Mouse (Mus musculus) stomach, postnatal 0 days (tissue): ENCODE data around the gene Plk5.

ENCODE experiments used
- CTCF ChIP-seq: IDR thresholded peaks from 2 replicates; pipeline ENCODE4 v1.5.1; 2016; ENCODE audit warnings: antibody characterized with exemption, low read depth, mild to moderate bottlenecking, moderate library complexity
- EP300 ChIP-seq: optimal IDR thresholded peaks from 2 replicates; pipeline ENCODE3; 2016; ENCODE audit warnings: antibody characterized with exemption

- TF ChIP-seq CTCF: no peak
- no peak for TF ChIP-seq EP300
Measured at GRCm38 (mm10) chr10:80400704-80401161, 44.5 kb downstream of the Plk5 start.
